Mouse (Mus musculus): ENCODE measurements around the gene Lpin2. TPM values are rescaled to one million over a fixed set of nuclear protein-coding genes. Genes with fewer than 3 reads are reported as not detected.

The Lpin2 gene
- polyA plus RNA-seq, 1 experiment from 2014 or later, result 39.0 TPM

DNA sequence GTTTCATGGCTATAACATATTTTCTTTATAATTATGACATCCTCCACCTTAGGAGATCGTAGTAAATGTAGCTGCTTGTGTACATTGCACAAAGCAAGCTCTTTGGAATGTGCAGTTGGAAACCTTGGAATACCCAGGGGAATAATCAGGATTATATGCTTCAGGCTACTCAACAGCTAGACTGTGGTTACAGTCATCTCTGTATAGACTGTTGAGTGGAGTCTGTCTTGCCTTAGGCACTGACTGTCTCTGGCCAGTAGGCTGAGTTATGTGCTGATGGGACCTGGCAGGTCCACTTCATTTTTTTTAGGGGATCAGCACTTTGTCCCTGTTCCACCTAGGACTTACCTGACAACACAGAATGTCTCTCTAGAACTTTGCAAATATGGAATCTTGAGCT is 31.3 kb downstream of the Lpin2 start:
- in situ Hi-C loops (cut with MboI; ENCODE audit: low pct_unique_long_range_greater_than_20kb), result no loop called here
- ChIA-PET POLR2A (no interaction called here), CTCF (interaction anchor here (1.2 kb wide), 1 partner anchor 17 kb away, joined by 3 read pairs; no protein-coding TSS in a partner anchor)
- DNase-seq (ENCODE audit: low read depth, low spot score) (no peak), ATAC-seq (no peak)
- no peaks in the 10 kb centered on the region for H3K27me3 ChIP-seq
- TF ChIP-seq CTCF (IDR thresholded peaks at IDR 0.05), result no peak

DNA sequence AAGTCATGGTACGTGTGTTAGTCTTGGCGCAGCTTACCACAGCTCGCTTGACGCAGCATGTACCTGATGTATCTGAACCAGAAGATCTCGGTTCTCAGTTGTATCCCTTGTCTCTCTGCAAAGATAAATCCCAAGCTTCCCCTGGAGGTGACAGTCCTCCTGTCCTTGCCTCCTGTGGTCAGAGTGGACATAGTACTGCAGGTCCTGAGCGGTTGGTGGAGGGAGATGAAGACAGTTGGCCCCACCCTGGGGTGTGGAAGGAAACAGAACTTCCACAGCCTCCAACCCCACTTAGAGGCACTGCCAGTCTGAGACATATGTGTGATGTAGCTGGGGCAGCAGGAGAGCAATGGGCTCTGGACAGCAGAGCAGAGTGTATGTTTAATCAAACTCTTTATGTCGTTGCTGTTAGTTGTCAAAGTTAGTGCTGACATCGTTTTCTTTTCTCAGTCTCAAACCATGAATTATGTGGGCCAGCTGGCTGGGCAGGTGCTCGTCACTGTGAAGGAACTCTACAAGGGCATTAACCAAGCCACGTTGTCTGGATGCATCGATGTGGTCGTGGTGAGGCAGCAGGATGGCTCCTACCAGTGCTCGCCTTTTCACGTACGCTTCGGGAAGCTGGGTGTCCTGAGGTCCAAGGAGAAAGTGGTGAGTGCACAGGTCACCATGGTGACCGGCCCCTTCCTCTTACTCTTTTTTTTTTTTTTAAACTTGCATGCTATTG is 32.3 kb downstream of the Lpin2 start:
- no peaks in the 10 kb centered on the region for H3K27me3 ChIP-seq
- ChIA-PET POLR2A (no interaction called here), CTCF (interaction anchor here (1.2 to 1.4 kb wide), 2 partner anchors 8 to 18 kb away, joined by 3 read pairs; no protein-coding TSS in a partner anchor)
- DNase-seq (ENCODE audit: low read depth, low spot score) (no peak), ATAC-seq (no peak)
- in situ Hi-C loops (cut with MboI; ENCODE audit: low pct_unique_long_range_greater_than_20kb), result no loop called here
- no peak for TF ChIP-seq CTCF (IDR thresholded peaks at IDR 0.05)

- CTCF ChIA-PET, result interaction anchor here (1.4 kb wide), 2 partner anchors 9 to 14 kb away, joined by 3 read pairs; no protein-coding TSS in a partner anchor
- no peak for TF ChIP-seq CTCF (IDR thresholded peaks at IDR 0.05)
- POLR2A ChIA-PET, result no interaction called here
- no peak for DNase-seq (ENCODE audit: low read depth, low spot score)
- no peaks in the 10 kb centered on the region for H3K27me3 ChIP-seq
- no peak for ATAC-seq
- in situ Hi-C loops (cut with MboI; ENCODE audit: low pct_unique_long_range_greater_than_20kb), result no loop called here
These were observed 33.0 kb downstream of the Lpin2 start for GRCm38 (mm10) chr17:71215241-71215839.

DNA sequence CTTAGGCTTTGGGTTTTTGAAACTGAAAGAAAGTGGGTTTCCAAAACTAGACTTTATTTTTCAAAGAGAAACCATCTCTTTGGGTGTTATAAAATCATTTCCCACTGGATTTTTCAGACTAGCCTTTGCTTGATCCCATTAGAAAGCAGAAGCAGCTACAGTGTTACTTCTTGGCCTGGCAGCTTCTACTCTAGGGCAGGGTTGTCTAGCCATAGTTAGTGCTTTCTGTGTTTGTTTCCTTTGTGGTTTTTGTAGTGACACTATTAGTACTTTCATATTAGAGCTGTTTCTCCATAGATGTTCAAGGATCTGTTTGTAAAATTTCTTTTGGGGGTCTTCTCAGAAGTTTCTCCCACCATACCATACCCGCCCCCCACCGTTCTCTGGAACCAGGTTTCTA is 33.9 kb downstream of the Lpin2 start:
- in situ Hi-C loops (cut with MboI; ENCODE audit: low pct_unique_long_range_greater_than_20kb), result no loop called here
- ChIA-PET CTCF (interaction anchor here (1.4 kb wide), 2 partner anchors 10 to 13 kb away, joined by 3 read pairs; no protein-coding TSS in a partner anchor), POLR2A (interaction anchor here (0.5 kb wide), 1 partner anchor 1750 kb away, joined by 4 read pairs; no protein-coding TSS in a partner anchor)
- H3K27me3 ChIP-seq, result no peaks in the 10 kb centered on the region
- TF ChIP-seq CTCF (IDR thresholded peaks at IDR 0.05), result no peak
- ATAC-seq (no peak), DNase-seq (ENCODE audit: low read depth, low spot score) (no peak)

DNA sequence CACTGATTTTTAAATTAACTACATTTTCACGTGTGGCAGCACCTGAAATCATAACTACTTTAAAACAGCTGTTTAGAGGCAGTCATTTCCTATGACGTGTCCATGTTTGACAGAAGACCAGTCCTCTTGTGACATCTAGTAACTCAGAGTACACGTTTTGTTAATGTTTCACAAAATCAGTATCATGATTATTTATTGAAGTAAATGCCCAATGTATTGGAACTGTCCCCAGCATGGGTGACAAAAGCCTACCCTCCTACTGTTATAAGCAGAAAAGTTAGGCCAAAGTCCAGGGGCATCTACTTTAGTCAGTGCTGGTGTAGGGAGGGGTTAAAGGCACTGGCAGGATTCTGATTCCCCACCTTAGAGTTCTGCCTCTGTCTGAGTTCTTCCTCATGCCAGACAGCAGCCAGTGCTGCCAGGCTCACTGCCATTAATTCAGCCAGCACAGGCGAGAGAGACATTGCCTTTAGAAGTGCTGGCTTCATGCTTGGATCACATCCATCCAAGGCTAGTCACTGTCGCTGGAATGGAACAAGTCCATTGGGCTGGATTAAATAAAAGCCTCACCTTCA is 34.8 kb downstream of the Lpin2 start:
- DNase-seq (ENCODE audit: low read depth, low spot score) (no peak), ATAC-seq (no peak)
- TF ChIP-seq CTCF (IDR thresholded peaks at IDR 0.05), result no peak
- ChIA-PET POLR2A (no interaction called here), CTCF (no interaction called here)
- H3K27me3 ChIP-seq, result no peaks in the 10 kb centered on the region
- in situ Hi-C loops (cut with MboI; ENCODE audit: low pct_unique_long_range_greater_than_20kb), result no loop called here

DNA sequence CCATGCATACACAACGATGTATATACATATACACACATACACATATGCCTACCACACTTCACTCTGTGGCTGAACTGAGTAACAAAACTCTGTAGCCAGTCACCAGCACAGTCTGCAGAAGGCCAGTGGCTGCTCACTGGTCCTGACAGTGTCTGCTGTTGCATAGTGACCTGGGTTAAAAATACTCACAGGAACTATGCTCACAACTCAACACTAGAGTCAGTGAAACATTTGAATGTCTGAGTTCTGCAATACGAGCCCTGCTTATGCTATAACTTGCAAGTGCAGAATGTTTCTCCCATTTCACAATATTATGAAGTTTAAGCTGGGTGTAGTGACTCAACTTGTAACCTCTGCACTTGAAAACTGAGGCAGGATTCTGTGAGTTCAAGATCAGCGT is 39.0 kb downstream of the Lpin2 start:
- ChIA-PET CTCF (interaction anchor here (1.4 kb wide), 1 partner anchor 18 kb away, joined by 3 read pairs; no protein-coding TSS in a partner anchor), POLR2A (no interaction called here)
- H3K27me3 ChIP-seq, result no peaks in the 10 kb centered on the region
- ATAC-seq, result no peak
- no peak for DNase-seq (ENCODE audit: low read depth, low spot score)
- in situ Hi-C loops (cut with MboI; ENCODE audit: low pct_unique_long_range_greater_than_20kb), result no loop called here
- TF ChIP-seq CTCF (IDR thresholded peaks at IDR 0.05), result no peak

DNA sequence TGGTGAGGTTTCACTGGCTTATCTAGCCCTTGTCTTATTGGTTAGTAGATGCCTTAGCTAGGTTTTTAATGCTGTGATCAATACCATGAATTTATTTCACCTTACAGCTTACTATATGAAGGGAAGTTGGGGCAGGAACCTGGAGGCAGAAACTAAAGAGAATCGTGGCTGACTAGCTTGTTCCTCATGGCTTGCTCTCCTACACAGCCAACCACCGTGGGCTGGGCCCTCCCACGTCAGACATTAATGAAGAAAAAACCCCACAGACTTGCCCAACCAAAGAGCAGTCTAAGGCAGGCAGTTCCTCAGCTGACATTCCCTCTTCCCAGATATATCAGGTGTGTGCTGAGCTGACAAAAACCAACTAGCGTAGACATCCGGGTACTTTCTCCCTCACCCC is 41.3 kb downstream of the Lpin2 start:
- in situ Hi-C loops (cut with MboI; ENCODE audit: low pct_unique_long_range_greater_than_20kb), result no loop called here
- no peaks in the 10 kb centered on the region for H3K27me3 ChIP-seq
- POLR2A ChIA-PET, result no interaction called here
- CTCF ChIA-PET, result interaction anchor here (0.9 to 1.3 kb wide), 3 partner anchors 15 to 83 kb away, joined by 3 read pairs; no protein-coding TSS in a partner anchor
- DNase-seq (ENCODE audit: low read depth, low spot score) (no peak), ATAC-seq (no peak)
- no peak for TF ChIP-seq CTCF (IDR thresholded peaks at IDR 0.05)

- TF ChIP-seq CTCF (IDR thresholded peaks at IDR 0.05), result no peak
- H3K27me3 ChIP-seq, result no peaks in the 10 kb centered on the region
- DNase-seq (ENCODE audit: low read depth, low spot score), result no peak
- no peak for ATAC-seq
- in situ Hi-C loops (cut with MboI; ENCODE audit: low pct_unique_long_range_greater_than_20kb), result no loop called here
- ChIA-PET CTCF (interaction anchor here (1.0 to 1.3 kb wide), 3 partner anchors 25 to 41 kb away, joined by 3 to 4 read pairs (median 3); no protein-coding TSS in a partner anchor), POLR2A (no interaction called here)
These were observed 42.2 kb downstream of the Lpin2 start for GRCm38 (mm10) chr17:71224521-71224920.

DNA sequence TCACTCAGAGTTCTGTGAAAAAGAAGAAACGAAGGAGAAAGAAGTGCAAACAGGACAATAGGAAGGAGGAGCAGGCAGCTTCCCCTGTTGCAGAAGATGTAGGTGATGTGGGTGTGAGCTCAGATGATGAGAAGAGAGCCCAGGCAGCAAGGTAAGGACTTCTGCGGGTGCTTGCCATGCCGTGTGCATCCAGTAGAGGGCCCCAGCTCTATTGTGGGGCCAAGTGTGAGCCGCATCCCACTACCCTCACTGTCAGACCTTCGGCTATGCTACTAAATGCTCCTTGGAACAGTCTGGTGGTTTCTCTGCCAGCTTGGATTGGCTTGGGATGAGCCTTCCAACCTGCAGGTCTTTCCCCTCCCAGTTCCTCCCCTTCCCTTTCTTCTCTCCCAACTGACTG is 42.7 kb downstream of the Lpin2 start:
- CTCF ChIA-PET, result interaction anchor here (1.0 to 1.3 kb wide), 3 partner anchors 25 to 42 kb away, joined by 3 to 4 read pairs (median 3); no protein-coding TSS in a partner anchor
- no peaks in the 10 kb centered on the region for H3K27me3 ChIP-seq
- in situ Hi-C loops (cut with MboI; ENCODE audit: low pct_unique_long_range_greater_than_20kb), result no loop called here
- POLR2A ChIA-PET, result no interaction called here
- peak; percentile 56 for TF ChIP-seq CTCF (IDR thresholded peaks at IDR 0.05)
- ATAC-seq (no peak), DNase-seq (ENCODE audit: low read depth, low spot score) (no peak)

DNA sequence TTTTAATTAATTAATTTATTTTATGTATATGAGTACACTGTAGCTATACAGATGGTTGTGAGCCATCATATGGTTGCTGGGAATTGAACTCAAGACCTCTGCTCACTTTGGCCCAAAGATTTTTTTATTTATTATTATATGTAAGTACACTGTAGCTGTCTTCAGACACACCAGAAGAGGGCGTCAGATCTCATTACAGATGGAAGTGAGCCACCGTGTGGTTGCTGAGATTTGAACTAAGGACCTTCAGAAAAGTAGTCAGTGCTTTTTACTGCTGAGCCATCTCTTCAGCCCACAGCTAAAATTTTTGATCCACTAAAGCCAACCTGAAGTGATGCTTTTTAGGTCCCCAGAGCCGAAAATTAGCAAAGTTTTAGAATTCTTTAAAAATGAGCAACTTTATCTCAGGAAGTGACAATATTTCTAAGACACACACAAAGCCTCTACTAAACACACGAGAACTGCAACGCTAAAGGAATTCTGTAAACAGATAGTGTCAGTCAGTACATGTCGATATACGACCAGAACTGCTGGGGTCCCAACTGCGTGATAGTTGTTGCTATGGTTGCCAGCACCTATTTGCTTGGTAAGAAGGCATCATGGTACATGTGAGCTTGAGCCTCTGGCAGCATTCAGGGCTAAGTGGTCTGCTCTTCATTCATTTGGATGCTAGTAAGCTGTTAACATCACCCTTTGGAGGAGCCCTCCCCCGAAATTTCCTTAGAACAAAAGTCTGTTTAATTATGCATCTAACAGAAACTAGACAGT is 45.0 kb downstream of the Lpin2 start:
- ChIA-PET POLR2A (no interaction called here), CTCF (interaction anchor here (1.0 kb wide), 2 partner anchors 14 to 18 kb away, joined by 3 read pairs; no protein-coding TSS in a partner anchor)
- DNase-seq (ENCODE audit: low read depth, low spot score) (no peak), ATAC-seq (no peak)
- peak; percentile 51 for TF ChIP-seq CTCF (IDR thresholded peaks at IDR 0.05)
- in situ Hi-C loops (cut with MboI; ENCODE audit: low pct_unique_long_range_greater_than_20kb), result no loop called here
- no peaks in the 10 kb centered on the region for H3K27me3 ChIP-seq
